Mouse (Mus musculus): Measurements from ENCODE around the gene Swap70. TPM values are rescaled to one million over a fixed set of nuclear protein-coding genes. Genes with fewer than 3 reads are reported as not detected.

The Swap70 gene
- total and polyA plus RNA-seq, 3 experiments, result 296 to 398 (median 370) TPM

GRCm38 (mm10) chr7:110259966-110260711 lies 38.6 kb downstream of the Swap70 start:
- no peak for TF ChIP-seq E2F4 (IDR thresholded peaks at IDR 0.05; ENCODE audit: insufficient replicate concordance, low read depth, low read length)
- no peak for TF ChIP-seq MEF2A (IDR thresholded peaks at IDR 0.05; ENCODE audit: borderline replicate concordance, low read depth, low read length)
- TF ChIP-seq ZMIZ1 (IDR thresholded peaks at IDR 0.05; ENCODE audit: low read depth, low read length), result no peak
- no peak for TF ChIP-seq CTCF (conservative IDR thresholded peaks at IDR 0.05 in 1 of 2, IDR thresholded peaks at IDR 0.05 in 1 of 2; ENCODE audit: low read depth in 2 of 2, low read length in 2 of 2)
- no peak for TF ChIP-seq ZC3H11A (IDR thresholded peaks at IDR 0.05; ENCODE audit: low read depth, low read length)
- no peak for TF ChIP-seq BHLHE40 (IDR thresholded peaks at IDR 0.05; ENCODE audit: low read depth, low read length)
- no peak for TF ChIP-seq RAD21 (IDR thresholded peaks at IDR 0.05; ENCODE audit: low read depth, low read length)
- TF ChIP-seq TCF12 (IDR thresholded peaks at IDR 0.05; ENCODE audit: low read depth, low read length), result no peak
- Histone ChIP-seq H3K79me2 (replicated peaks; ENCODE audit: control insufficient read depth, extremely low read depth, insufficient read depth, poor library complexity, severe bottlenecking) (peaks cover 92% of the 10 kb centered on the region), H3K9ac (ENCODE audit: insufficient read depth, low read depth) (no peak overlapping the region), H3K4me2 (ENCODE audit: insufficient read depth, low read depth, poor library complexity, severe bottlenecking) (no peak overlapping the region), H3K27ac (ENCODE audit: insufficient read depth, low read depth) (peak overlapping the region; percentile 41; the same call in 1 of the 2 replicates), H3K27me3 (replicated peaks) (no peaks in the 10 kb centered on the region), H3K4me1 (ENCODE audit: control insufficient read depth in 1 of 2, insufficient read depth in 2 of 2) (peaks cover 40 to 91% of the 10 kb centered on the region in 2 experiments), H3K36me3 (replicated peaks in 1 of 2; ENCODE audit: control insufficient read depth in 1 of 2, insufficient read depth in 1 of 2, low read length in 1 of 2) (peaks cover 58 to 87% of the 10 kb centered on the region in 2 experiments), H3K9me3 (replicated peaks; ENCODE audit: low read length) (no peaks in the 10 kb centered on the region), H3K4me3 (replicated peaks in 1 of 3; ENCODE audit: low read depth in 2 of 3, low read length in 2 of 3, poor library complexity in 1 of 3) (no peak overlapping the region)
- in situ Hi-C loops (cut with MboI; ENCODE audit: low pct_ligation_motif_present, low pct_unique_long_range_greater_than_20kb, low sequenced_read_pairs) (loop anchor here (10.0 kb wide), 1 partner anchor 95 kb away; no protein-coding TSS in a partner anchor), dilution Hi-C loops (cut with MboI; ENCODE audit: extremely low pct_ligation_motif_present, extremely low pct_unique_long_range_greater_than_20kb, low sequenced_read_pairs) (no loop called here)
- DNase-seq (ENCODE audit: extremely low read depth), result no peak

- H3K9ac ChIP-seq (ENCODE audit: insufficient read depth, low read depth), result peak overlapping the region; percentile 2; the same call in 1 of the 2 replicates
- peaks cover 87% of the 10 kb centered on the region for H3K79me2 ChIP-seq (replicated peaks; ENCODE audit: control insufficient read depth, extremely low read depth, insufficient read depth, poor library complexity, severe bottlenecking)
- in situ Hi-C loops (cut with MboI; ENCODE audit: low pct_ligation_motif_present, low pct_unique_long_range_greater_than_20kb, low sequenced_read_pairs), result loop anchor here (10.0 kb wide), 1 partner anchor 97 kb away; no protein-coding TSS in a partner anchor
- TF ChIP-seq EP300 (IDR thresholded peaks at IDR 0.05; ENCODE audit: low read length) (no peak), JUND (conservative IDR thresholded peaks at IDR 0.05; ENCODE audit: low read depth, low read length) (no peak), TCF12 (IDR thresholded peaks at IDR 0.05; ENCODE audit: low read depth, low read length) (no peak)
- H3K27ac ChIP-seq (ENCODE audit: insufficient read depth, low read depth), result peak overlapping the region; percentile 41
- H3K4me2 ChIP-seq (ENCODE audit: insufficient read depth, low read depth, poor library complexity, severe bottlenecking), result 0 out of 2 replicates have a peak overlapping the region, but pooled peaks have one; percentile 0
- dilution Hi-C loops (cut with MboI; ENCODE audit: extremely low pct_ligation_motif_present, extremely low pct_unique_long_range_greater_than_20kb, low sequenced_read_pairs), result no loop called here
- H3K4me3 ChIP-seq (replicated peaks in 1 of 3; ENCODE audit: low read depth in 2 of 3, low read length in 2 of 3, poor library complexity in 1 of 3), result no peak overlapping the region
- H3K27me3 ChIP-seq (replicated peaks), result no peaks in the 10 kb centered on the region
- peaks cover 40 to 92% of the 10 kb centered on the region in 2 experiments for H3K4me1 ChIP-seq (ENCODE audit: control insufficient read depth in 1 of 2, insufficient read depth in 2 of 2)
- no peaks in the 10 kb centered on the region for H3K9me3 ChIP-seq (replicated peaks; ENCODE audit: low read length)
- DNase-seq (ENCODE audit: extremely low read depth), result no peak
- H3K36me3 ChIP-seq (replicated peaks in 1 of 2; ENCODE audit: control insufficient read depth in 1 of 2, insufficient read depth in 1 of 2, low read length in 1 of 2), result peaks cover 51 to 86% of the 10 kb centered on the region in 2 experiments
These were observed 40.3 kb downstream of the Swap70 start for GRCm38 (mm10) chr7:110261807-110262206.

GRCm38 (mm10) chr7:110262661-110263060 lies 41.1 kb downstream of the Swap70 start:
- peaks cover 42 to 92% of the 10 kb centered on the region in 2 experiments for H3K4me1 ChIP-seq (ENCODE audit: control insufficient read depth in 1 of 2, insufficient read depth in 2 of 2)
- H3K27ac ChIP-seq (ENCODE audit: insufficient read depth, low read depth), result peak overlapping the region; percentile 81
- no peak overlapping the region for H3K9ac ChIP-seq (ENCODE audit: insufficient read depth, low read depth)
- dilution Hi-C loops (cut with MboI; ENCODE audit: extremely low pct_ligation_motif_present, extremely low pct_unique_long_range_greater_than_20kb, low sequenced_read_pairs), result no loop called here
- H3K79me2 ChIP-seq (replicated peaks; ENCODE audit: control insufficient read depth, extremely low read depth, insufficient read depth, poor library complexity, severe bottlenecking), result peaks cover 78% of the 10 kb centered on the region
- no peak for DNase-seq (ENCODE audit: extremely low read depth)
- H3K27me3 ChIP-seq (replicated peaks), result no peaks in the 10 kb centered on the region
- no peak overlapping the region for H3K4me3 ChIP-seq (replicated peaks in 1 of 3; ENCODE audit: low read depth in 2 of 3, low read length in 2 of 3, poor library complexity in 1 of 3)
- no peak for TF ChIP-seq MEF2A (IDR thresholded peaks at IDR 0.05; ENCODE audit: borderline replicate concordance, low read depth, low read length)
- no peak for TF ChIP-seq RAD21 (IDR thresholded peaks at IDR 0.05; ENCODE audit: low read depth, low read length)
- TF ChIP-seq MAZ (IDR thresholded peaks at IDR 0.05; ENCODE audit: low read depth, low read length), result no peak
- no peak for TF ChIP-seq USF1 (IDR thresholded peaks at IDR 0.05; ENCODE audit: low read depth, low read length)
- no peak for TF ChIP-seq USF2 (conservative IDR thresholded peaks at IDR 0.05; ENCODE audit: low read depth, low read length)
- no peak for TF ChIP-seq MYC (IDR thresholded peaks at IDR 0.05; ENCODE audit: low read depth, low read length)
- no peak for TF ChIP-seq GABPA (IDR thresholded peaks at IDR 0.05; ENCODE audit: insufficient replicate concordance, low read depth, low read length)
- no peak for TF ChIP-seq MXI1 (IDR thresholded peaks at IDR 0.05; ENCODE audit: low read depth, low read length)
- no peak for TF ChIP-seq SIN3A (IDR thresholded peaks at IDR 0.05; ENCODE audit: low read length)
- TF ChIP-seq POLR2A (IDR thresholded peaks at IDR 0.05; ENCODE audit: low read depth, low read length), result no peak
- TF ChIP-seq ELF1 (IDR thresholded peaks at IDR 0.05; ENCODE audit: low read depth, low read length), result no peak
- no peaks in the 10 kb centered on the region for H3K9me3 ChIP-seq (replicated peaks; ENCODE audit: low read length)
- in situ Hi-C loops (cut with MboI; ENCODE audit: low pct_ligation_motif_present, low pct_unique_long_range_greater_than_20kb, low sequenced_read_pairs), result loop anchor here (10.0 kb wide), 1 partner anchor 98 kb away; no protein-coding TSS in a partner anchor
- H3K36me3 ChIP-seq (replicated peaks in 1 of 2; ENCODE audit: control insufficient read depth in 1 of 2, insufficient read depth in 1 of 2, low read length in 1 of 2), result peaks cover 45 to 85% of the 10 kb centered on the region in 2 experiments
- peak overlapping the region; percentile 0; the same call in 1 of the 2 replicates for H3K4me2 ChIP-seq (ENCODE audit: insufficient read depth, low read depth, poor library complexity, severe bottlenecking)

All from CH12.LX (cell line).